Mouse (Mus musculus) layer of hippocampus, postnatal 36 days (tissue): ENCODE measurements at regions not wholly inside any gene's neighbourhood (a gene's known extent, or its start where the extent isn't known, plus 50 kb on each side); places are given as distances from the start of the nearest gene placed in this dataset.

Source experiments
- DNase-seq, 2 experiments: peaks; one replicate each; pipeline ENCODE4 v3.0.0; 2022

DNA sequence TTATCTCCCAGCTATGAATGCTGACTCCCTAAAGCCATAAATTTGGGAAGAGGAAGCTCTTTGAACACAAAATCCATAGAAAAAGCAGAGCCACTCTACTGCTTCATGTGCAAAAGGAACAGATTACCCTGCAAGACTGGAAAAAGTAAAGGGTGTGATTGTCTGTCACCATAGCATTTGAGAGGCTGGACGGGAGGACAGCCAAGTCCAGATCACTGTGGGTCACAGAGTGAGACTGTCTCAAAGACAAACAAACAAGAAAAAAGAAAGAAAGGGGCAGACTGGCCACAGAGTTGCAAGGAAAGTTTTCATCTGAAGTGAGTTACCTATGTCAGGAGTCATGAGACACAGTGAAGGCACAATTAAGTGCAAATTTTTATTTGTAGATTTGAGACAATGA is 150.7 kb upstream of the Ccn2 start:
- no peak for DNase-seq

DNA sequence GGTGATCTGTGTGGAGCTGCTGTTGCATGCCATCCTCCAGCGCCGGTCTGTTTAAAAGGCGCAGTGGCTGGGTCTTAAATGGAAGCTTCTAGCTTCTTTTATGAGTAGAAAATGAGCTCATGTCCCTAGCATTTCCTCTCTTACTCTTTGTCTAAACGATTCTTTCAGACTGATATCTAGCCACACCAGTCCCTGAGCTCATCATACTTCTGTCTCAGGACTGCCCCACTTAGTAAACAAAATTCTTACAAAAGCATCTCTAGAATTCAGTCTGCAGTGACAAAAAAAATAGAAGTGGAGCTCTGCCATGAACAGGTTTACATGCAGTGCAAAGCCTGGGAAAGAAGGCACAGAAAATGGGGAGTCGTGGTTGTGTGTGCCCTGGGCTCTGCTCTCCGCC is 150.2 kb upstream of the Ccn2 start:
- DNase-seq: no peak

DNA sequence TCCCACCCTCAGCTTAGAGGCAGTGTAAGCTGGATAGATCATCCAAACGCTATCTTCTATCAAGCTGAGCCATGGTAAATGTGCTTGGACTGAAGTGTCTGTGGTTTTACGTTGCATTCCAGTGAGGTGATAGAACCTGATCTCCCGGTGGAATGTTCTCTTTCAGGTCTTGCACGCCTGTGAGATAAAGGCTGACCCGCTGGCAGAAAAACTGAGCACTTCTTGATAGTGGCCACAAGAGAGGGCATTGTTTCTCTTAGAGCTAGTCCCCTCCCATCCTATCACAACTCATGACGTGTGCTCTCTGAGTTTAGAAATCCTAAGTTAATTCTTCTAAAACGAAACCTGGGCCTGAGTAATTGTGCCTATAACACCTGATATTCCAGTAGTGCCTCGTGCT is 149.1 kb upstream of the Ccn2 start:
- DNase-seq: no peak

DNA sequence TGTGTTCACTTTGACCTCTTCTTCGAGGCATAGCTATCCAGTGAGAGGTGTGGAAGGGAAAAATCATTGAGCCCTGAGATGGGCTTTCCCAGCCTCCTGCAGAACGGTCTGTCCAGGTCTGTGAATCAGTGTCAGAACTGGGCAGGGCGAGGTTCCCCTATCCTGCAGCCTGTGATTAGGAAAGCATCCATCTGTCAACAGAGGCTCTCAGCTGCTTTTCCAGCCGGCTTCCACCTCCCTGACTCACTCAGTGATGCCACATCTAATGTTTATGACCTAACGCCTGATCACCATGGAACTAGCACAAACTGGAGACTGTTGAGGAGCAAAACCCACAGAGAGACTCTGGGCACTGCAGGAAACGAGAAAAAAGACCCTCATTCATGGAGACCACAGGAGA is 148.1 kb upstream of the Ccn2 start:
- no peak for DNase-seq

DNA sequence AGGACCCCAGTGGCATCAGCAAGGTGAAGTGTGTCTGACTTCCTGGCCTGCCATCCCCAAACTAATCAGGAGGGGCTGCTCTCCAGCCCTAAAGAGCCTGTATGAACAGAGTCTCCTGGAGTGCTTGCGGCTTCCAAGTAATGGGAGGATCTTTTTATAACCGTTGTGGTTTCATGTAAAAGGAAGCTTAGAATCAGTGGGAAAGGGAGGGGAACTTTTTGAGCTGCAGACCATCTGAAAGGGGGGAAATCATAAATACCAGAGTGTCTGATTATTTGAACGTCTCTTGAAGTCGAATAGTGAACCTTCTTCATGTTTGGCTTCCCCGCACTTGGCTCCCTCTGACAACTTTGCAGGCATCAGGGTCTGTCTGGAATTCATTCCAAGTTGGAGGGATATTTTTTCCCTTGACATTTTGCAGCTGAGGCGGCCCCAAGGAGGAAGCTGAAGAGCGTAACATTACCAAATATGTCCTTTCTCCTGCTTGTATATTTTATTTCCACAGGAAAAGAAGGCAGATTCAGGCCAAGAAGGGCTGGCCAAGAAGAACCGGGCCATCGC is 147.2 kb upstream of the Ccn2 start:
- no peak for DNase-seq

DNA sequence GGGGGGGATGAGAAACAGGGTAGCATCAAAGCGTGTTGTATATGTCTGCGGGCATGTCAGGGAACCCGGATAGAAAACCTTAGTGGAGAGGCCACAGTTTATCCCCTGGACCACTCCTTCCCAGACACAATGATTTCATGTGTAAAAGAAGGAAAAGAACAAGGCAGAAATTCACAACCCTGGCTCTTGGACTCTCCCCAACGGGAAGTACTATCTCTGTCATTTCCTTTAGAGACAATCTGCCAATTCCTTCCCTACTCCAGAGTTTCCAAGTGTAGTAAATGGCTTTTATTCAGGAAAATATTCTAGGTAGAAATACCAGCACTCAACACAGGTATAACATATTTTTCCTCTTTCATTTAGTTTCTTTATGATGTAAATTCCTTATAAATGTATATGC is 141.7 kb upstream of the Ccn2 start:
- no peak for DNase-seq

DNA sequence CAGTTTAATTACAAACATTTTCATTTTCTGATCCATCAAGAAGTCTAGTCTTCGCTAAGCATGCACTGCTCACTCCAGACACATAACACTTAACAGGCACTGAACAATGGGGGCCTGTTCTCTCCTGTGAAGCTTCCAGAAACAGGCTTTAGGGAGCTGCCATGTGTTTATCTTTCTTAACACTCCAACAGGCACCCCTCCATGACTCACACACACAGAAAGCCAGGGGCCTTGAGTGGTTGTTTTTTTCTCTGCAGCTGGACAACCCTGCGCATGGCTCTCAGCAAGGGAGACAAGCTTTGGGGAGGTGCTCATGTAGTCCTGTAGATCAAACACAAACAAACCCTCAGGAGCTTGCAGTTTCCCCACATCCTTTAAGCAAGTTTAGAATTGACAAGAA is 136.6 kb upstream of the Ccn2 start:
- no peak for DNase-seq

DNA sequence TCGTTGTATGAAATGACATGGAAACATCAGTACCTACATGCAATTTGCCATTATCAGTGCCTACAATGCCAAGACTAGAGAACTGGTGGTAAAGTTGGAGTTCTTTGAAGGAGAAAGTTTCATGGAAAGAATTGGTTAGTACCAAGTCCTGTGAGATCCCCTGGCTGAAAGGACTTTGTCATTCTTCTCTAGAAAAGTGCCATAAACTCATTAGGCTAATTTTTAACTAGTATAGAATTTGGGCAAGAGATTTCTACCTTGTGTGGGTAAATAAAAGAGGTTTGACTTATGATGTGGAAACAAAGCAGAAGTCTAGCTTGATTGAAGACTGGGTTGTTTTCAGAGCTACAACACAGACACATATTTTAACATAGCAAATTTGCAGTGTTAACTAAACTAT is 131.4 kb upstream of the Ccn2 start:
- no peak for DNase-seq

DNA sequence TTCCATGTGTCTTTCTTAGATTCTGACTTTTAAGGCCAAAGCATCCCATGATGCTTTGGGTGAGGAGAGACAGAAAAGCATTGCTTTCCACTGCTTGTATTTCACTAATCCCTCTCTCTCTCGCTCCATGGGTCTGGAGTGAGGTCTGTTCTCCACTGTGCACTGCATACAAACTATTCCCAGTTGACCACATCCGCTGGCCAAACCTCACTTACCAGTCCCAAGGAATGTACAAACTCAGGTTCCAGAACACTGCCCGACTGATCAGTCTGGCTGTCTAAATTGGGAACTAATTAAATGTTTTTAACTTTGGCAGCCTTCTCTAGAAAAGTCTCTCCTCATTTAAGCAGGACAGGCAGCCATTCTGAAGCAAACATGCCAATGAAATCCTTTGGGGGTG is 130.9 kb upstream of the Ccn2 start:
- DNase-seq: no peak

DNA sequence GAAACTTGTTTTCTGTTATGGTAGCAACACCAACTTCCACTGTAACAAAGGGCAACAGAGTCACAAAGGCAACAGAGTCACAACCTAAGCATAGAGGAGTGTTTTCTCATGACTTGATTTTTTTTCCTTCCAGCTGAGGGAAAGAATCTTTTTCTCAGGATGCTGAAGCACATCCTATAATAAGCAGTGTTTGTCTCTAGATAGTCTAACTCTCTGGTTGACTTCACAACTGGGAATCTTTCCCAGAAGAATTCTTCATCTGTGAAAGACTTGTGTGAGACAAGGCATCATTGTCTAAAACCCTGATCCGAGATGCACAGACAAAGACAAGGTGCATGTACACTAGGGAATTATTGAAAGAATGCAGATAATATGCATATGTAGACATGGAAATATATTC is 125.5 kb upstream of the Ccn2 start:
- no peak for DNase-seq

DNA sequence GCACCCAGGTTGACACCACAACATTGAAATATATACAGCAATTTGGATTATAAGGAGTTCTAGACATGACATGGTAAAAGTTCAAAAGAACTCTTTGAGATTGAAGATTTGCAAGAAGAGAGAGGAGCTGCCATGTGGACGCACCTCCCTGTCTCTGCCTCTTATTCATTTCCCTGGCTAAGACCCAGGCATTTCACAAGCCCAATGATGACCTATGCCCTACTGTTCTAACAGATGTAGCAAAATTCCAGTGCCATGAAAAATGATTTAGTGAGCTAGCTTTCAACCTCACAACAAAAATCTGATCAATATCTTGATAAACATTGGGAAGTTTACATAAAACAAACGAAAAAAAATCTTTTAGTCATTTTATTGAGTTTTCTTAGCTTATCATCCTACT is 123.7 kb upstream of the Ccn2 start:
- DNase-seq: no peak

DNA sequence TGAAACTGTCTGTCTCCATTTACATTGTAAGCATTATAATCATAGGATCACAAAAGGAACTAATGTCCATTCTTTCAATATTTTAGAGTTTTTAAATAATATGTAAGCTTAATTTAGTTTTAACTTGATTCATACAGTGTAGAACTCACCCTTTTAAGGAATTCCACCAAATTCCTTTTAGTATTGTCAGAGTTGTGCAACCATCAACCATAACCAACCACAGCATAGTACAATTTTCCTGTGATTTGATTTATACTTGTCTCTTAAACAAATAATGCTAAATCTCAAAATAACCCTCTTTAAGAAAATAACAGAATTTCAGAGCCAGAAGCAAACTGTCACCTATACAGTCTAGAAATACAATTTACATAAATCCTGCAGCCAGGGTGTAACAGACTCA is 119.0 kb upstream of the Ccn2 start:
- no peak for DNase-seq

DNA sequence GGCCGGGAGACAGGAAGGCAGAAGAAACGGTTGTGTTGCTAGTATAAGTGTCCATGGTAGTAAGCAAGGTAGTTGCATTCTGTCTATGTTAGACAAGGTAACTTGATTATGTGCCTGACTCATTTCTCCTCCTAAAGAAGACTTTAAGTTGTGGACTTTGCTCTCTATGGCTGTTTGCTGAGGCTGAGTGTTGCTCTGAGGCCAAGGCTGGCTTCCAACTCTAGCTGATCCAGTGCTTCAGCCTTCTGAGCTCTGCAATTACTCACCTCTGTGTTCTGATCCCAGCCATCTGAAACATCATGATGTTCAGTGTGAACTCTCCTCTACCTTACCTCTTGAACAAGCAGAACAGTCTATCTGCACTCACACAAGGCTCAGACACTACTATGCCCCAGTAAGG is 116.7 kb upstream of the Ccn2 start:
- no peak for DNase-seq

DNA sequence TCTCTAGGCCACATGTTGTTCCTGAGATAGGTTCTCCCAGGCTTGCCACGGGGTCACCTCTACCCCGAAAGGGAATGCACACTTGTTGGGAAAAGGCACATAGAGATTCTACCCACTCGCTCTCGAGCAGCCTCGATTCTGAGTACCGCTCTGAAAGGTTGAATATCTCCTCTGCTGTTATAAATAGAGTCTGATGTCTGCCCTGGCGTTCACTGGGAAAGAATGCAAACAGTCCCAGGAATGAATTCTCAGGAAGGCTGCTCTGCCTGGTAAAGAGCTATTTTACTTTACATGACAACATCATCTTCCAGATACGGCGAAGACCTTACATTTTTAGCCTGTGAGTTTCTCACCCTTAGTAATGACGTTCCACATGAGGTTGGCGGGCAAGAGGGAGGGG is 116.1 kb upstream of the Ccn2 start:
- no peak for DNase-seq

DNA sequence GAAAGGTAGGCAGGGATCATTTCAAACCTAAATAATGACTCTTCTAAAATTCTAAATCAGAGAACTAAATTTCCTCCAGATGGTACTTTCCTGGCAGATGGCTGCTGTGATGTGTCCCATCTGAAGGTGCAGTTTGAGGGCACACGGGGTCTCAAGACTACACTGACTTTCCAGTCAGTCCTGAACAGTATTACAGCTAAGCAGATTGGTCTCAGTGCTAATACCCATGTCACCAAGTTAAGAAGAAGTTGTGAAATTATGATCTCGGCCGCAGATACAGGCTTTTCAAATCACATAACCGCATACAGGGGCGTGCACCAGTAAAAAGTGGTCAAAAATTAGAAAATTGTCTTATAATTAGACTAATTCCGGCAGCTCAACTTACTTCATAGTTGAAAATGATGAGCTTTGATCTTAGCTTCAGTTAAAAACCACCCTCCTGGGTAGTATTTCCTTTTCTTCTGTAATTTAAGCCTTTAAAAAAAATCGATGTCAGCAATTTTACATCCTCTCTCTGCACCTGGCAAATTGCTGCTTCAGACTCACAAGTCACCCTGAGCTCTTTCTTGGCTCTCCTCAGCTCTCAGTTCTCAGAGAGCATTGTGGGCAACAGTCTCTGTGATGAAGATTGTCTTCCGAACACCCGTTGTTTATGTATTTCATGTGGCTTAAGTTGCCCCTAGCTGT is 113.2 kb upstream of the Ccn2 start:
- DNase-seq: no peak

DNA sequence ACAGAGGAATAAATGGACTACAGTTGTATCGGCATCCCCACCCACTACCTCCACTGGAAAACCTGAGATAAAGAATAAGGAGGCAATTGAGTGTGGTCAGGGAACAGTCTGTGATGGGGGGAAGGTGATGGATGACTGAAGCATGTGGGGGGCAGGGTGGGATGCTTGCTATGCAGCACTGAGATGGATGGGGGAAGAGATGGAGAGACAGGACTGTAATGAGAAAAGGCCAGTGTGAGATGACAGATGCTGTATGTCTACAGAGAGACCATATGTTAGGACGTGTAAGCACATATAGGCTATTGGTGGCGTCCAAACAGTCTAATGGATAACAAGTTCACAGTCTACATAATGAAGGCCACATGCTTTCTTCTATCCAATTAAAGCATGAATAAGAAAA is 112.2 kb upstream of the Ccn2 start:
- DNase-seq: no peak

DNA sequence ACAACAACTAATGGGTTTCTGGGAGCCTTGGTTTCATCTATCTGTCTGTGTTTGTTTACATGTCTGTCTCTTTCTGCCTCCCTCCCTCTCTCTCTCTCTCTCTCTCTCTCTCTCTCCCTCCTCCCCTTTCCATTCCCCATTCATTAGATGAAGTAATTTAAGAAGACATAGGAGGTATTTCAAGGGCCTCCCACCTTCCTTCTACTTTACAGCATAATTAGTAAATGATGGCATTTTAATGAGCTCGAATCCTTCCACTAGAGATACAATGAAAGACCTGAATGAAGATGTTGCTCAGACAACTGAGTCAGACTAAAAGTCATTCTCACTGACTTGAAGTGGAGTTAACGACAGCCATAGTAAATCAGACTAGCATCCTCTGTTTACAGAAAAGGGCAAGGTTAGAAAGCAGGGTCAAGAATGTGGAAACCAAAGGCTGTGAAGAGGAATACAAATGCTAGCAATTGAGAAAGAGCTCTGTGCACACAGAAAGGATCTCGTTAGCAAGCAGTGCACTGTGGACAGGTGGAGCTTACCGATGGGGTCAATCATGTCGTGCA is 111.1 kb upstream of the Ccn2 start:
- no peak for DNase-seq

DNA sequence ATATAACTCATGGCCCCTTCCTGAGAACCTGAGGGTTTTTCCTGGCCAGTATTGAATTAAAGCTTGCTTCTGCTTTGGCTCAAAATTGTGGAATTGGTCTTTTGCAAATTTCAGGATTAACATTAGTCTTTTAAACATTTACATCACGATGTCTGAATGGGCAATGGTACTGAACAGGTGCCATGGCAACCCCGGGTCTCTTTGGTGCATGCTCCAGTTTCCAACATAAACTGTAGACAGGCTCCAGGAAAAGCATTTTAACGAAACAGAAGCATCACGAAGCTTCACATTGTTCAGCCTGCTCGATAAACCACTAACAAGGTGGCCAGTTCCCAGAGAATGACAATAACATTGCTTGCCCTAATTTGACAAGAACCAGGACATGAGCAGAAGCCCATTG is 109.8 kb upstream of the Ccn2 start:
- DNase-seq: no peak

DNA sequence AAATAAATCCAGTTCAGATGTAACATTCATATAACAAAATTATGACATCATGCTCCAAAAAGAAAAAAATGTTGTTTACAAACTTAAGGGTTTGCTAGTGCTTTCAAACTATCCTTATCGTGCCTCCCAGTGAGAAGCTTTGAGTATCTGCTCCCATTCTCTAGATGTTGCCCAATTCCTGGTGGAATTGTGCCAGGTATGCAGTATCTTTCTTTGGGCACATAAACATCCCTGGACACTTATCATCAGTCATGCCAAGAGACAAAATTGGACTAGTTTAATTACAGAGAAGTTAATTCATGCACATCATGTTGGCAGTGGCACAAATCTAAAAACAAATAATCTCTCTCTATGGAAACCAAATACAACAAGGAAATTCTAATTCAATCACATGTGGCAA is 109.0 kb upstream of the Ccn2 start:
- no peak for DNase-seq

DNA sequence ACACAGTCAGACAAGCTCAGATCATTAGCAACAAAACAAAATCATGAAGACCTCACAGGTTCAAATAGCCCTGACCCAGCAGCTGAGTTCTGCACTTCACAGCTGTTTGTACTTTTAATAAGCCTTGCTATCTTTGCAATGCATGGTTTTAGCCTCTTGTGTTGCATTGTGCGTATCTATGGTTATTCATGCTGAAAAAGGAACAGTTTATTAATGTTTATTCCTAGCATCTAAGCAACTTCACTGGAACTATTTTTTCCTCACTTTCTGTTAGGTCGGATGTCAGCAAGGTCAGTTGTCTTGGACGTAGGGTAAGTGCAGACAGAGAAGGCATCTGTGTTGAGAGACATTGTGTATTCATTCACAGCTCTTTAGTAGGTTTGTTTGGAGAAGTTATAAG is 107.3 kb upstream of the Ccn2 start:
- no peak for DNase-seq

DNA sequence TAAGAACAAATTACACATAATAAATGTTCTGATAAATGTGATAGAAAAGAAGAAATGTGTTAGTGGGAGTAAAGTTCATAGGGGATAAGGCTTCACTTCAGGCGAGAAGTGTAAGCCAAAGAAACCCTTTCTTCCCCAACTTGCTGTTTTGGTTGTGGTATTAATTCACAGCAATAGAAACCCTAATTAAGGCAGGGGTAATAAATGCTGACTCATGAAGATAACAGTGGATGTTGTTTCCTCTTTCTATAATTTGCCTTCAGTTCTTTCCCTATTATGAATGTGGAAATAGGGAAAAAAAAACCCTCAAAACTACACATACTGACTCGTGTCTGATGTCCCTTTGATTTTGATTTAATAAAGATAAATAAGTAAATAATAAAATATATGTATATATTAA is 104.8 kb upstream of the Ccn2 start:
- no peak for DNase-seq

DNA sequence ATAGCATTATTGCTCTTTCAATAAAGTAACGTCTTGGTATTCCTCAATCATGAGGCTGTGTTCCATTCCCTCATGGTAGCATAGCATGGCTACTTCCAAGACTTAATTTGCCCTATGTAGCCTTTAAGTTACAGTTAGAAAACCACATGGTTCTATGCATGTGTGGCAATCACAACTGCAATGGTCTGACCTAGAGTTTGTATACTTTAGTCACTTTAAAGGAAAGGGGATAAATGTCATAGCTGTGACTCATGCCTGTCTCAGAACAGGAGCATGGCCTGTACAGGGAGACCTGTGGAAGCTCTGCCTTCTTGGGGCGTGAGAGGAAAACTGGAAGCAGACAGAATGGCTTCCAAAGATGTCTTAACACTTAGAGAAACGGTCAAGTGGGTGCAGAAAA is 103.4 kb upstream of the Ccn2 start:
- DNase-seq: no peak

DNA sequence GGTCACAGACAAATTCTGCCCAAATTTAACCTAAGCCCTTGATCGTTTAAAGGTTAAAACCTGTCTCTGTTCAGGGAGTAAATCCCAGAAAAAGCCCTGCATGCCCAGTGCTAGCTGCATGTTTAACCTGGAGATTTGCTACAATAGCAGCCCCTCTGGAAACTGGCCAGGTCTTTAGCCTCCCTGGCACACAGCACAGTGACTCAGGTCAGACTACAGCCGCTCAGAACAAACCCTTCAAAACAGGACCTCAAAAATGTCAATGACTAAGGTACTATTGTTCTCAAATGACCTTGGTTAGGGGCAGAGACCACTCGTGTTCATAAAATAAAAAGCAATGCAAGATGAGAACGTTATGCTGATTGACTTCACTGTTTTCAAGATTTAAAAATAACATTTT is 101.8 kb upstream of the Ccn2 start:
- DNase-seq: no peak

DNA sequence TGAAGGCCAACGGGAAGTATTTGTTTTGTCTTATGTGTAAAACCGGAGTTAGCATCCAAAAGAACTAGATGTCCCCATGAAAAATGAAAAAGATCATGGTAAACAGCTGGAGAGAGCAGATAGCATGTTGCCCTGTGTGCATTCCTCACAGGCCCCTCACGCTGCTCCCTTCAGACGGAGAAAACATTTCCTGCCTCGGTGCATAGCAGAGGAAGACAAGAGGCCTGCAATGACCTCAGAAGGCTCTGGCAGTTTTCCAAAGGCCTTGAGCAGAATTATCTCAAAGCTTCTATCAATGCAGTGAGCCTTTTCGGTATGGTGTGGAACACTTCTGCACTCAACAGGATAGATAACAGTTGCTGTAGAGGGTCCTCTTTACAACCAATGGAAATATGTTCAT is 101.3 kb upstream of the Ccn2 start:
- no peak for DNase-seq
